Mouse (Mus musculus) CH12.LX (cell line): Measurements from ENCODE around the gene Tssk6. TPM values are rescaled to one million over a fixed set of nuclear protein-coding genes. Genes with fewer than 3 reads are reported as not detected.

Experiments used
- DNase-seq: peaks from one replicate; pipeline ENCODE4 v3.0.0-alpha.2; 2013; ENCODE audit errors: extremely low read depth
- H3K27ac ChIP-seq: 2 replicates; pipeline ENCODE4 v1.5.1; 2012; ENCODE audit warnings: low read depth, mild to moderate bottlenecking, control low read depth, moderate library complexity; ENCODE audit not compliant: insufficient read depth
- H3K27me3 ChIP-seq: replicated peaks from 2 replicates; pipeline ENCODE3; 2012; ENCODE audit warnings: inconsistent platforms
- H3K36me3 ChIP-seq, 2 experiments: replicated peaks in 1 of 2; 2 replicates each; pipeline versions ENCODE3 to v1.6.1; 2012; ENCODE audit warnings: inconsistent platforms in 1 of 2, low read length in 1 of 2, mild to moderate bottlenecking in 1 of 2, mixed read lengths in 1 of 2, moderate library complexity in 1 of 2; ENCODE audit not compliant: control insufficient read depth in 1 of 2, insufficient read depth in 1 of 2
- H3K4me1 ChIP-seq, 2 experiments: 2 replicates each; pipeline ENCODE4 v1.6.1; 2012; ENCODE audit warnings: inconsistent platforms in 1 of 2, moderate library complexity in 1 of 2; ENCODE audit not compliant: insufficient read depth in 2 of 2, control insufficient read depth in 1 of 2
- H3K4me2 ChIP-seq: 2 replicates; pipeline ENCODE4 v1.6.1; 2012; ENCODE audit warnings: low read depth, mild to moderate bottlenecking, control low read depth; ENCODE audit not compliant: poor library complexity, insufficient read depth, severe bottlenecking
- H3K4me3 ChIP-seq, 3 experiments: fragments of 150-350 bp in 1 of 3; sonication (generic) in 1 of 3; replicated peaks in 1 of 3; 2 replicates each; pipeline versions ENCODE3 to v1.5.1; 2011 to 2012; ENCODE audit warnings: low read depth in 2 of 3, low read length in 2 of 3, mild to moderate bottlenecking in 2 of 3, moderate library complexity in 2 of 3, control low read depth in 1 of 3, improper control_type of control experiment in 1 of 3, inconsistent platforms in 1 of 3, mixed read lengths in 1 of 3; ENCODE audit not compliant: poor library complexity in 1 of 3
- H3K79me2 ChIP-seq: replicated peaks from 2 replicates; pipeline ENCODE4 v1.6.1; 2012; ENCODE audit warnings: mild to moderate bottlenecking, moderate library complexity; ENCODE audit not compliant: control insufficient read depth, poor library complexity, insufficient read depth, severe bottlenecking; ENCODE audit errors: extremely low read depth
- H3K9ac ChIP-seq: 2 replicates; pipeline ENCODE4 v1.6.1; 2012; ENCODE audit warnings: low read depth, mild to moderate bottlenecking, control low read depth, moderate library complexity; ENCODE audit not compliant: insufficient read depth
- H3K9me3 ChIP-seq: replicated peaks from 2 replicates; pipeline ENCODE3; 2012; ENCODE audit warnings: low read length, inconsistent platforms, mixed read lengths
- BHLHE40 ChIP-seq: IDR thresholded peaks from 2 replicates; pipeline ENCODE4 v1.6.1; 2011; ENCODE audit warnings: mild to moderate bottlenecking, low read depth, low read length, improper control_type of control experiment
- CTCF ChIP-seq, 2 experiments: IDR thresholded peaks in 1 of 2; conservative IDR thresholded peaks in 1 of 2; 2 replicates each; pipeline ENCODE4 v1.5.1; 2011 to 2012; ENCODE audit warnings: low read depth in 2 of 2, low read length in 2 of 2, improper control_type of control experiment in 1 of 2, inconsistent platforms in 1 of 2, mild to moderate bottlenecking in 1 of 2, moderate library complexity in 1 of 2
- E2F4 ChIP-seq: IDR thresholded peaks from 2 replicates; pipeline ENCODE4 v1.6.1; 2011; ENCODE audit warnings: low read depth, low read length, improper control_type of control experiment; ENCODE audit not compliant: insufficient replicate concordance
- EP300 ChIP-seq: IDR thresholded peaks from 2 replicates; pipeline ENCODE4 v1.6.1; 2011; ENCODE audit warnings: low read length, improper control_type of control experiment
- ETS1 ChIP-seq: conservative IDR thresholded peaks from 2 replicates; pipeline ENCODE4 v1.6.1; 2012; ENCODE audit warnings: low read depth, mild to moderate bottlenecking, inconsistent platforms, low read length, improper control_type of control experiment, moderate library complexity
- IRF4 ChIP-seq: IDR thresholded peaks from 2 replicates; pipeline ENCODE4 v1.6.1; 2014; ENCODE audit warnings: low read depth, mild to moderate bottlenecking, inconsistent platforms, low read length, improper control_type of control experiment
- JUND ChIP-seq: conservative IDR thresholded peaks from 2 replicates; pipeline ENCODE4 v1.6.1; 2011; ENCODE audit warnings: low read depth, low read length, improper control_type of control experiment
- MAFK ChIP-seq: IDR thresholded peaks from 2 replicates; pipeline ENCODE4 v1.6.1; 2011; ENCODE audit warnings: low read length, improper control_type of control experiment; ENCODE audit not compliant: insufficient replicate concordance
- MAX ChIP-seq: IDR thresholded peaks from 2 replicates; pipeline ENCODE4 v1.6.1; 2011; ENCODE audit warnings: low read length, improper control_type of control experiment
- MAZ ChIP-seq: IDR thresholded peaks from 2 replicates; pipeline ENCODE4 v1.6.1; 2012; ENCODE audit warnings: low read depth, mild to moderate bottlenecking, inconsistent platforms, low read length, improper control_type of control experiment, moderate library complexity
- MEF2A ChIP-seq: IDR thresholded peaks from 2 replicates; pipeline ENCODE4 v1.6.1; 2014; ENCODE audit warnings: low read depth, mild to moderate bottlenecking, inconsistent platforms, low read length, improper control_type of control experiment, borderline replicate concordance
- MXI1 ChIP-seq: IDR thresholded peaks from 2 replicates; pipeline ENCODE4 v1.6.1; 2011; ENCODE audit warnings: mild to moderate bottlenecking, low read depth, low read length, improper control_type of control experiment
- NELFE ChIP-seq: IDR thresholded peaks from 2 replicates; pipeline ENCODE4 v1.6.1; 2011; ENCODE audit warnings: low read depth, low read length, improper control_type of control experiment
- PAX5 ChIP-seq: IDR thresholded peaks from 2 replicates; pipeline ENCODE4 v1.6.1; 2012; ENCODE audit warnings: low read length, inconsistent platforms, mixed read lengths
- POLR2AphosphoS2 ChIP-seq: IDR thresholded peaks from 2 replicates; pipeline ENCODE4 v1.6.1; 2011; ENCODE audit warnings: low read depth, low read length, improper control_type of control experiment
- RAD21 ChIP-seq: IDR thresholded peaks from 2 replicates; pipeline ENCODE4 v1.6.1; 2011; ENCODE audit warnings: low read depth, mild to moderate bottlenecking, low read length, improper control_type of control experiment, moderate library complexity
- SIN3A ChIP-seq: IDR thresholded peaks from 2 replicates; pipeline ENCODE4 v1.6.1; 2012; ENCODE audit warnings: low read length, improper control_type of control experiment, inconsistent platforms
- SMC3 ChIP-seq: IDR thresholded peaks from 2 replicates; pipeline ENCODE4 v1.6.1; 2011; ENCODE audit warnings: low read depth, low read length, improper control_type of control experiment
- TCF12 ChIP-seq: IDR thresholded peaks from 2 replicates; pipeline ENCODE4 v1.6.1; 2014; ENCODE audit warnings: low read depth, mild to moderate bottlenecking, inconsistent platforms, low read length, improper control_type of control experiment
- UBTF ChIP-seq: IDR thresholded peaks from 2 replicates; pipeline ENCODE4 v1.6.1; 2012; ENCODE audit warnings: low read depth, mild to moderate bottlenecking, inconsistent platforms, low read length, improper control_type of control experiment, moderate library complexity
- USF1 ChIP-seq: IDR thresholded peaks from 2 replicates; pipeline ENCODE4 v1.6.1; 2014; ENCODE audit warnings: low read depth, mild to moderate bottlenecking, inconsistent platforms, low read length, improper control_type of control experiment
- USF2 ChIP-seq: conservative IDR thresholded peaks from 2 replicates; pipeline ENCODE4 v1.6.1; 2011; ENCODE audit warnings: low read depth, low read length, improper control_type of control experiment
- ZKSCAN1 ChIP-seq: IDR thresholded peaks from 2 replicates; pipeline ENCODE4 v1.6.1; 2012; ENCODE audit warnings: low read depth, inconsistent platforms, low read length, improper control_type of control experiment, borderline replicate concordance
- ZMIZ1 ChIP-seq: IDR thresholded peaks from 2 replicates; pipeline ENCODE4 v1.6.1; 2012; ENCODE audit warnings: low read depth, mild to moderate bottlenecking, inconsistent platforms, low read length, improper control_type of control experiment
- ZNF384 ChIP-seq: IDR thresholded peaks from 2 replicates; pipeline ENCODE4 v1.6.1; 2012; ENCODE audit warnings: low read depth, low read length, improper control_type of control experiment, inconsistent platforms
- dilution Hi-C: fragments of 300-500 bp; cut with MboI; formaldehyde crosslinking; loops from 2 replicates; pipeline ENCODE4 v1.14.3; 2020; ENCODE audit warnings: low sequenced_read_pairs; ENCODE audit not compliant: extremely low pct_unique_long_range_greater_than_20kb, extremely low pct_ligation_motif_present
- in situ Hi-C: fragments of 300-500 bp; cut with MboI; formaldehyde crosslinking; loops from 3 replicates; pipeline ENCODE4 v1.14.3; 2019; ENCODE audit warnings: low sequenced_read_pairs, low pct_ligation_motif_present, low pct_unique_long_range_greater_than_20kb, mixed read lengths
- polyA plus RNA-seq: library from polyadenylated mRNA; unstranded; fragments of >175 nt; gene quantifications from 2 replicates; pipeline ENCODE4 v1.2.1, GENCODE M21; 2012; ENCODE audit warnings: low read depth; ENCODE audit not compliant: insufficient read length
- total RNA-seq, 2 experiments: library from RNA; depleted of rRNA; stranded (reverse); fragments of 300-350 nt in 1 of 2; fragments of >200 nt in 1 of 2; gene quantifications; 2 replicates each; pipeline ENCODE4 v1.2.3; 2012 to 2014

Gene Tssk6
- total and polyA plus RNA-seq, 3 experiments: 0.44 to 1.8 (median 1.7) TPM

DNA sequence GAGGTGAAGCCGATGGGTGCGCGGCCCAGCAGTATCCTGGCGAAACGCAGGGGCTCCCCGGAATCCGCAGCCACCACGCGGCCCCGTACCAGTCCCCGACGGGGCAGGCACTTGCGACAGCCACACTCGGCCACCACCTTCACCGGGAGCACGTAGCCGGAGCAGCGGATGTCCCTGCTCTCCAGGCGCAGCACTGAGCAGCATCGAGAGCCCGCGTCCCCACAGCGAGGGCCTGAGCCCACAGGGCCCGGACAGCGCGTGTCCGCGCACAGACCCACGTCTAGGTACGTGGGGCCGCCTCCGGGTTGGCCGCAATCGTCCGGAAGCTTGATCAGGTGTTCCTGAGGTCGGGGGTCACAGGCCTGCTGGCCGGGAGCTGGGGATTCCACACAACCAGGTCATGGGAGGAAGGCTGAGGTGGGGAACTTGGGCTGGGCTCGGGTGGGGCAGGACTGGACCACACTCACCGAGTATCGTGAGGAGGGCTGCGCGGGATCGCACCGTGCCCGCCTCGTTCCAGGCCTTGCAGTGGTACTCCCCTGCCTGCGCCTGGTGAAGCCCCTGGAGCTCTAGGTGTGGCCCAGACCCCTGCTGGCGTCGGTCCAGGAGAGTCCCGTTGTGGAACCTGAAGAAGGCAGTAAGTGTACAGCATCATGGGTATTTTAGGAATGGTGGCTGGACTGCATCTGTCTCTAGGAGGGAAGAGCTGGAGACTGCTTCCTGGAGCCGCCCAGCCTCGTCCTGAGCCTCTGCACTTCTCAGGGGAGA is 19.0 kb upstream of the Tssk6 start:
- Histone ChIP-seq H3K4me3 (no peak overlapping the region), H3K9ac (no peak overlapping the region), H3K79me2 (no peaks in the 10 kb centered on the region), H3K9me3 (peaks cover 31% of the 10 kb centered on the region), H3K4me2 (no peak overlapping the region), H3K27ac (no peak overlapping the region), H3K27me3 (no peaks in the 10 kb centered on the region)
- no peak for DNase-seq
- TF ChIP-seq TCF12 (no peak), MXI1 (no peak), MAX (no peak), JUND (no peak), RAD21 (no peak), SIN3A (no peak), MAZ (no peak), MEF2A (no peak), POLR2AphosphoS2 (no peak), MAFK (no peak), ZKSCAN1 (no peak), BHLHE40 (no peak), UBTF (no peak), ZNF384 (no peak)
- TF ChIP-seq, all 38 proteins: peak for 0
- in situ Hi-C loops (no loop called here), dilution Hi-C loops (no loop called here)
- H3K36me3 ChIP-seq: peaks cover 0 to 28% of the 10 kb centered on the region in 2 experiments
- peaks cover 0 to 5% of the 10 kb centered on the region in 2 experiments; a peak in 1 of 4 replicates for H3K4me1 ChIP-seq

DNA sequence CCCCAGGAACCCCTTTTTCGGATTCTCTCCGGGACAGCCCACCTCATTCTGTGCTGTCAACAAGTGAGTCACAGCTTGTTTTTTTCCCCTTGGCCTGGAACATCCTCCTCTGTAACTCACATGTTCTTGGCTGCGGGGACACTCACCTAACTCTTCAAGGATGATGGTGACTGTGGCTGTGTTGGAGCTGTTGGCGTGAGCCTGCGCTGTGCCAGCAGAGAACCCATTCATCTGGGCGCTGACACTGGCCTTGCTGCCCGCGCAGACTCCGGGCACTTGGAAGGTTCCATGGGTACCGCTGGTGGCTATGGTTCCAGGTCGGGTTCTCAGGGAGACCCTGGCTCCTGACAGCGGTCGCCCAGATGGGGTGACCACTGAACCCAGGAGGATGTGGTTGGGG is 17.8 kb upstream of the Tssk6 start:
- Histone ChIP-seq H3K27ac (no peak overlapping the region), H3K4me1 (peaks cover 2 to 13% of the 10 kb centered on the region in 2 experiments; a peak in 2 of 4 replicates), H3K9ac (no peak overlapping the region), H3K27me3 (no peaks in the 10 kb centered on the region), H3K4me3 (no peak overlapping the region), H3K9me3 (peaks cover 31% of the 10 kb centered on the region), H3K79me2 (no peaks in the 10 kb centered on the region), H3K4me2 (no peak overlapping the region), H3K36me3 (peaks cover 3 to 39% of the 10 kb centered on the region in 2 experiments)
- in situ Hi-C loops (no loop called here), dilution Hi-C loops (no loop called here)
- no peak for DNase-seq
- TF ChIP-seq CTCF (conservative IDR thresholded peaks at IDR 0.05 in 1 of 2, IDR thresholded peaks at IDR 0.05 in 1 of 2; ENCODE audit: low read depth in 2 of 2, low read length in 2 of 2) (no peak), MAFK (no peak), E2F4 (no peak), UBTF (no peak), USF1 (no peak), PAX5 (no peak), EP300 (no peak), ZMIZ1 (no peak), IRF4 (no peak), SMC3 (no peak), RAD21 (no peak), NELFE (no peak), MXI1 (no peak), BHLHE40 (no peak), ZNF384 (no peak), USF2 (no peak), ETS1 (no peak), MAX (no peak)
